Mouse (Mus musculus) embryonic fibroblast, embryonic 13.5 days (primary cell): ENCODE data around the gene Gm49353.

Experiments
- CTCF ChIP-seq: IDR thresholded peaks from 2 replicates; pipeline ENCODE4 v1.5.1; 2011; ENCODE audit warnings: mild to moderate bottlenecking, control low read depth, low read length, moderate library complexity, borderline replicate concordance; ENCODE audit not compliant: insufficient read depth
- POLR2A ChIP-seq: IDR thresholded peaks from 2 replicates; pipeline ENCODE4 v1.6.1; 2011; ENCODE audit warnings: low read depth, mild to moderate bottlenecking, control low read depth, low read length, moderate library complexity

DNA sequence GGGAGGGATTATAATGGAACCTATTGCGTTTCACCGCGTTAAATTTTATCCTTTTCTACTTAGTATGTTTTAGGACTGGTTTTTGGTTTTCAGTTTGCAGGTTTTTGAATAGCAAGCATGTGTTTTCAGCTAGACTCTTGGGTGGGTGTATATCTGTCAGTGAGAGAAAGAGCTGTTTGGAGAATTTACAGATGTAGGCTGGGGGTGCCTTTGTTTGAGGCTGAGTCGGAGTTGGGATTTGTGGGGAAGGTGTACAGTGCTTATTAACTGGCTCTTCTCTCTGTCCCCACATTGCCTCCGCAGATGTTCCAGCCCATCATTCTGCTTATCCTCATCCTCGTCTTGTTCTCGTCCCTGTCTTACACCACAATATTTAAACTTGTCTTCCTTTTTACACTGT lies at the start of gene Gm49353:
- TF ChIP-seq POLR2A: no peak
- no peak for TF ChIP-seq CTCF
